Mouse (Mus musculus): ENCODE results near the gene Pfdn6. TPM values are rescaled to one million over a fixed set of nuclear protein-coding genes. Genes with fewer than 3 reads are reported as not detected.

The Pfdn6 gene
- polyA plus RNA-seq, 1 experiment from 2014 or later = 147 TPM

GRCm38 (mm10) chr17:33930280-33931158 is 9.6 kb downstream of the Pfdn6 start:
- Histone ChIP-seq H3K4me2 (ENCODE audit: low read length) (peak overlapping the region; percentile 100), H3K4me3 (replicated peaks; ENCODE audit: low read depth, low read length) (peak overlapping the region; percentile 82), H3K4me1 (replicated peaks; ENCODE audit: insufficient read depth, low read length) (peaks cover 3% of the 10 kb centered on the region; the same call in 1 of the 2 replicates), H3K9me3 (replicated peaks; ENCODE audit: low read length) (no peaks in the 10 kb centered on the region), H3K27me3 (ENCODE audit: insufficient read depth, low read length) (no peaks in the 10 kb centered on the region), H3K27ac (peak overlapping the region; percentile 85), H3K9ac (ENCODE audit: low read depth, low read length) (peak overlapping the region; percentile 79), H3K36me3 (ENCODE audit: insufficient read depth, low read length) (peaks cover 13% of the 10 kb centered on the region)
- no peak; the same call in 1 of the 2 replicates for TF ChIP-seq CTCF (IDR thresholded peaks at IDR 0.05; ENCODE audit: low read depth)
- ATAC-seq (replicated peaks; ENCODE audit: low FRiP score, low read depth) = 0 out of 2 replicates have a peak, but pooled peaks have one; percentile 5
- WGBS = 1% methylated on average over 39 of the region's 45 CpGs
- peak; percentile 41 for DNase-seq (ENCODE audit: low spot score)

DNA sequence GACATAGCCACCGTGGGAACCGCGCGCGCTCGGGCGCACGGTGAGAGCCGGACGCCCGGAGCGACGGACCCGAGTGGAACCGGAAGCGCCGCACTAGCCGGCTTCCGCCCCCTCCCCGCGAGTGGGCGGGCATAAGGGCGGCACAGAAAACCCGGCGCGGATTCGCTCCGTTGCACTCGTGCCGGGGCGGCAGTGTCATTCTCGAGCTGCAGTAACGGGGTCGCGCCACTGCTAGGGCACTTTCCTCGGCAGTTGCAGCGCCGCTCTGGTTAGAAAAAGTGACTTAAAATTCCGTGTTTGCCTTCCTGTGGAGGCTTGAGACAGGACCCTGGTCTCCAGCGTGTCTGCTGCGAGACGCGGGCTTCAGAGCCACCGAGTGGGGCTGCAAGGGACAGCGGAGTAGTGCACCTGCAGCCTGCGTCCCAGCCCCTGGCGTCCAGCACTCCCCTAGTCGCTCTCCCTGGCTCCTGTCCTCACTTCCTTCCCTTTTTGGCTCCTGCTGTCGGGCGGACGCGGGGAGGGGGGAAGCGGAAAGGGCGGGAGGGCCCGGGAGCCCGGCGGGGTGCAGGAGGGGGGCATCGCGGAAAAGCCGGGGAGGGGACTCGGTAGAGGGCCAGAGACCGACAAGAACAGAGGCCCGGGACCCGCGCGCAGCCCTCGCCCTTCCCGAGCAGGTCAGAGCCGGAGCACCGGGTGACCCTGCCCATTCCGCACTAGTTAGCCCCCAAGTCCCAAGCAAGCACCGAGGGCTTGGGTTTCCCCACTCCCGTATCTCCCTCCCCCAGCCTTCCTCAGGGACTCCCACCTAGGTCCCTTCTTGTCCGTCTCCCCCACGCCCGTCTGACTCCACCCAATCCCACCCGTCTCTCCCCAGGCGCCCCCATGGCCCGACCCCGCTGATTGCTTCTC is 10.5 kb downstream of the Pfdn6 start, which contains the start of gene Rgl2:
Gene Rgl2 (plus strand): TSS at position 173 of the 909 bp plus-strand sequence.
- Histone ChIP-seq H3K27ac (peak within 1 kb of the TSS; percentile 85), H3K4me2 (ENCODE audit: low read length) (peak within 1 kb of the TSS; percentile 100), H3K27me3 (ENCODE audit: insufficient read depth, low read length) (no peaks in the 10 kb centered on the region), H3K9ac (ENCODE audit: low read depth, low read length) (peak within 1 kb of the TSS; percentile 79), H3K4me3 (replicated peaks; ENCODE audit: low read depth, low read length) (peak within 1 kb of the TSS; percentile 82), H3K36me3 (ENCODE audit: insufficient read depth, low read length) (peaks cover 16% of the 10 kb centered on the region), H3K4me1 (replicated peaks; ENCODE audit: insufficient read depth, low read length) (peaks cover 3% of the 10 kb centered on the region; the same call in 1 of the 2 replicates), H3K9me3 (replicated peaks; ENCODE audit: low read length) (no peaks in the 10 kb centered on the region)
- peak; percentile 40; the same call in 1 of the 2 replicates for TF ChIP-seq CTCF (IDR thresholded peaks at IDR 0.05; ENCODE audit: low read depth)
- ATAC-seq (replicated peaks; ENCODE audit: low FRiP score, low read depth) (peak; percentile 85), DNase-seq (ENCODE audit: low spot score) (peak; percentile 91)
- WGBS = 0% methylated on average over 68 of the region's 80 CpGs

DNA sequence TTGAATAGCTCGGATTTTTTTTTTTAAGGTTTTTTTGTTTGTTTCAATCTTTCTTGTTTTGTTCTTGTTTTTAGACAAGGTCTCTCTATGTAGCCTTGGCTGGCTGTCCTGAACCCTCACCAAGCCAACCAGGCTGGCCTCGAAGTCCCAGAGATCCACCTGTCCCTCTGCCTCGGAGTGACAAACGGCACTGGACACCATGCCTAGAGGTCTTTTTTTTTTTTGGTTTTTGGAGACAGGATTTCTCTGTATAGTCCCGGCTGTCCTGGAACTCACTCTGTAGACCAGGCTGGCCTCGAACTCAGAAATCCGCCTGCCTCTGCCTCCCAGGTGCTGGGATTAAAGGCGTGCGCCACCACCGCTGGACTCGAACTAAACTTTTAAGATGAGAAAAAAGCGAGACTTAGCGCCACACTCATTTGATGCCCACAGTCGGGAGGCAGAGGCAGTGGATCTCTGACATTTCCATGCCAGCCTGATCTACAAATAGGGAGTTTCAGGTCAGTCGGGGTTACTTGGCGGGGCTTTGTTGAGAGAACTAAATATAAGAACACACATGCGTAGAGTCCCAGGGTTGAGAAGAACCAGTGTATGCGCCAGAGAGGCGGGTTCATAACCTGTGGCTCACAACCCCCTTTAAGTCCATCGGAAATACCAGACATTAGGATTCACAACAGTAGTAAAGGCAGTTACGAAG is 11.7 kb downstream of the Pfdn6 start:
- Histone ChIP-seq H3K4me2 (ENCODE audit: low read length) (peak overlapping the region; percentile 100), H3K27me3 (ENCODE audit: insufficient read depth, low read length) (no peaks in the 10 kb centered on the region), H3K27ac (no peak overlapping the region), H3K4me1 (replicated peaks; ENCODE audit: insufficient read depth, low read length) (peaks cover 3% of the 10 kb centered on the region; the same call in 1 of the 2 replicates), H3K4me3 (replicated peaks; ENCODE audit: low read depth, low read length) (peak overlapping the region; percentile 82), H3K9ac (ENCODE audit: low read depth, low read length) (peak overlapping the region; percentile 79), H3K9me3 (replicated peaks; ENCODE audit: low read length) (no peaks in the 10 kb centered on the region), H3K36me3 (ENCODE audit: insufficient read depth, low read length) (peaks cover 15% of the 10 kb centered on the region)
- no peak for DNase-seq (ENCODE audit: low spot score)
- ATAC-seq (replicated peaks; ENCODE audit: low FRiP score, low read depth) = no peak
- 65% methylated on average over 21 of the region's 21 CpGs for WGBS
- no peak for TF ChIP-seq CTCF (IDR thresholded peaks at IDR 0.05; ENCODE audit: low read depth)

GRCm38 (mm10) chr17:33926207-33926932 is 13.8 kb downstream of the Pfdn6 start:
- Histone ChIP-seq H3K4me2 (ENCODE audit: low read length) (no peak overlapping the region), H3K4me3 (replicated peaks; ENCODE audit: low read depth, low read length) (no peak overlapping the region), H3K27me3 (ENCODE audit: insufficient read depth, low read length) (no peaks in the 10 kb centered on the region), H3K9me3 (replicated peaks; ENCODE audit: low read length) (no peaks in the 10 kb centered on the region), H3K9ac (ENCODE audit: low read depth, low read length) (no peak overlapping the region), H3K4me1 (replicated peaks; ENCODE audit: insufficient read depth, low read length) (peaks cover 3% of the 10 kb centered on the region; the same call in 1 of the 2 replicates), H3K27ac (no peak overlapping the region), H3K36me3 (ENCODE audit: insufficient read depth, low read length) (0 out of 2 replicates have a peak, but pooled peaks cover 8% of the 10 kb centered on the region)
- ATAC-seq (replicated peaks; ENCODE audit: low FRiP score, low read depth) (no peak), DNase-seq (ENCODE audit: low spot score) (peak; percentile 24)
- peak; percentile 59 for TF ChIP-seq CTCF (IDR thresholded peaks at IDR 0.05; ENCODE audit: low read depth)
- 84% methylated on average over 17 of the region's 17 CpGs for WGBS

DNA sequence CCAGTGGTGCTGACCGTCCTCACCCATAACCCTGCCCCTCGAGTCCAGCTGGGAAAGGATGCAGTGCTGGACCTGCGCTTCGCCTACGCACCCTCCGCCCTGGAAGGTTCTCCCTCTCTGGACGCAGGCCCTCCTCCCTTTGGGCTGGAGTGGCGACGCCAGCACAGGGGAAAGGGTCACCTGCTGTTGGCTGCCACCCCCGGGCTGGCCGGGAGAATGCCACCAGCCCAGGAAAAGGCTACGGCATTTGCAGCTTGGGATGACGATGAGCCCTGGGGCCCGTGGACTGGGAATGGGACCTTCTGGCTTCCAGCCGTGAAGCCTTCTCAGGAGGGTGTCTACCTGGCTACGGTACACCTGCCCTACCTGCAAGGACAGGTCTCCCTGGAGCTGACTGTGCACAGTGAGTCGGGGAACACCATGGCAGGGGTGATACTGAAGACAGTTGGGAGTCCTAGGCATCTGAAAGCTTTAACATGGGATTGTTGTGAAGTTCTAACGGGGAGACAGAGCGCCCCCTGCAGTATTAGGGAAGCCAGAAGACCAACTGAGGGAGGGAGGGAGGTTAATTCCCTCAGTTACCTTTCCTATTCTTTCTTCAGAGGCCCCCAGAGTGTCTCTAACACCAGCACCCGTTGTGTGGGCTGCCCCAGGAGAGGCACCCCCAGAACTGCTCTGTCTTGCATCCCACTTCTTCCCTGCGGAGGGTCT is 14.6 kb downstream of the Pfdn6 start:
- 86% methylated on average over 21 of the region's 21 CpGs for WGBS
- no peaks in the 10 kb centered on the region for H3K27me3 ChIP-seq (ENCODE audit: insufficient read depth, low read length)
- H3K9ac ChIP-seq (ENCODE audit: low read depth, low read length) = no peak overlapping the region
- TF ChIP-seq CTCF (IDR thresholded peaks at IDR 0.05; ENCODE audit: low read depth) = peak; percentile 17; the same call in 1 of the 2 replicates
- H3K9me3 ChIP-seq (replicated peaks; ENCODE audit: low read length) = no peaks in the 10 kb centered on the region
- no peak overlapping the region for H3K4me2 ChIP-seq (ENCODE audit: low read length)
- H3K36me3 ChIP-seq (ENCODE audit: insufficient read depth, low read length) = 0 out of 2 replicates have a peak, but pooled peaks cover 8% of the 10 kb centered on the region
- DNase-seq (ENCODE audit: low spot score) (no peak), ATAC-seq (replicated peaks; ENCODE audit: low FRiP score, low read depth) (no peak)
- H3K4me3 ChIP-seq (replicated peaks; ENCODE audit: low read depth, low read length) = no peak overlapping the region
- no peak overlapping the region for H3K27ac ChIP-seq
- 0 out of 2 replicates have a peak, but pooled peaks cover 3% of the 10 kb centered on the region for H3K4me1 ChIP-seq (replicated peaks; ENCODE audit: insufficient read depth, low read length)
